Mouse (Mus musculus) megakaryocyte, embryonic 14.5 days (primary cell): ENCODE measurements at regions not wholly inside any gene's neighbourhood (a gene's known extent, or its start where the extent isn't known, plus 50 kb on each side); places are given as distances from the start of the nearest gene placed in this dataset.

Source experiments
- FLI1 ChIP-seq: IDR thresholded peaks from 2 replicates; pipeline ENCODE4 v1.6.1; 2012; ENCODE audit warnings: low read length, inconsistent platforms, mixed read lengths
- GATA1 ChIP-seq: IDR thresholded peaks from 3 replicates; pipeline ENCODE4 v1.6.1; 2012; ENCODE audit warnings: mixed read lengths, low read length, inconsistent platforms, borderline replicate concordance

GRCm38 (mm10) chr5:148750002-148750734, 179.0 kb downstream of the Katnal1 start:
- TF ChIP-seq GATA1 (no peak), FLI1 (no peak)
